Mouse (Mus musculus): ENCODE measurements around the gene Map3k11.

Gene Map3k11

GRCm38 (mm10) chr19:5688200-5689087, at the start of gene Map3k11, which contains the start of gene Pcnx3:
TSS of gene Map3k11 (plus strand) at chr19:5688742.
TSS of gene Pcnx3 (minus strand) at chr19:5688908.
- peak; percentile 94 to 96 for DNase-seq (ENCODE audit: low spot score in 2 of 2)

GRCm38 (mm10) chr19:5640339-5640738, 48.2 kb upstream of the Map3k11 start:
- no peak for DNase-seq (ENCODE audit: low spot score in 2 of 2)

- DNase-seq (ENCODE audit: low spot score in 2 of 2) = peak in 1 of 2 experiments; percentile 64
Observed at GRCm38 (mm10) chr19:5641021-5641420, 47.5 kb upstream of the Map3k11 start.

GRCm38 (mm10) chr19:5641641-5642040, 46.9 kb upstream of the Map3k11 start:
- DNase-seq (ENCODE audit: low spot score in 2 of 2) = no peak

GRCm38 (mm10) chr19:5645280-5645679, 43.3 kb upstream of the Map3k11 start:
- DNase-seq (ENCODE audit: low spot score in 2 of 2) = peak in 1 of 2 experiments; percentile 51

- DNase-seq (ENCODE audit: low spot score in 2 of 2) = no peak
Observed at GRCm38 (mm10) chr19:5646731-5647330, 41.7 kb upstream of the Map3k11 start.

- no peak for DNase-seq (ENCODE audit: low spot score in 2 of 2)
Observed at GRCm38 (mm10) chr19:5647791-5648190, 40.8 kb upstream of the Map3k11 start.

GRCm38 (mm10) chr19:5648401-5649297, 39.9 kb upstream of the Map3k11 start:
- peak; percentile 80 to 89 for DNase-seq (ENCODE audit: low spot score in 2 of 2)

GRCm38 (mm10) chr19:5649298-5649741, 39.2 kb upstream of the Map3k11 start:
- DNase-seq (ENCODE audit: low spot score in 2 of 2) = no peak

GRCm38 (mm10) chr19:5651502-5652274, 36.9 kb upstream of the Map3k11 start:
- DNase-seq (ENCODE audit: low spot score in 2 of 2) = no peak

- DNase-seq (ENCODE audit: low spot score in 2 of 2) = no peak
Observed at GRCm38 (mm10) chr19:5652570-5652969, 36.0 kb upstream of the Map3k11 start.

GRCm38 (mm10) chr19:5653969-5654719, 34.4 kb upstream of the Map3k11 start:
- peak in 1 of 2 experiments; percentile 68 for DNase-seq (ENCODE audit: low spot score in 2 of 2)

- DNase-seq (ENCODE audit: low spot score in 2 of 2) = peak in 1 of 2 experiments; percentile 60
Observed at GRCm38 (mm10) chr19:5654720-5655298, 33.7 kb upstream of the Map3k11 start.

GRCm38 (mm10) chr19:5660942-5661751, 27.4 kb upstream of the Map3k11 start:
- DNase-seq (ENCODE audit: low spot score in 2 of 2) = peak; percentile 71 to 81

GRCm38 (mm10) chr19:5662310-5662709, 26.2 kb upstream of the Map3k11 start:
- DNase-seq (ENCODE audit: low spot score in 2 of 2) = peak in 1 of 2 experiments; percentile 57

GRCm38 (mm10) chr19:5662981-5663913, 25.3 kb upstream of the Map3k11 start, which contains the start of gene Sipa1:
TSS of gene Sipa1 (minus strand) at chr19:5663707.
- DNase-seq (ENCODE audit: low spot score in 2 of 2) = peak; percentile 98

- DNase-seq (ENCODE audit: low spot score in 2 of 2) = peak in 1 of 2 experiments; percentile 44
Observed at GRCm38 (mm10) chr19:5664669-5665257, 23.8 kb upstream of the Map3k11 start.
